Mouse (Mus musculus): ENCODE data around the gene Ets1.

Gene Ets1

GRCm38 (mm10) chr9:32745079-32745763 lies 109.2 kb downstream of the Ets1 start:
- Histone ChIP-seq H3K36me3 (ENCODE audit: control insufficient read depth, insufficient read depth, low read length, poor library complexity, severe bottlenecking) (peaks cover 30% of the 10 kb centered on the region), H3K27me3 (ENCODE audit: control insufficient read depth, insufficient read depth, low read length, poor library complexity, severe bottlenecking) (no peaks in the 10 kb centered on the region)
- peak; percentile 54 for DNase-seq (ENCODE audit: low read depth, low spot score)

GRCm38 (mm10) chr9:32745998-32746397 lies 110.0 kb downstream of the Ets1 start:
- peak; percentile 56 for DNase-seq (ENCODE audit: low read depth, low spot score)
- peaks cover 28% of the 10 kb centered on the region for H3K36me3 ChIP-seq (ENCODE audit: control insufficient read depth, insufficient read depth, low read length, poor library complexity, severe bottlenecking)
- H3K27me3 ChIP-seq (ENCODE audit: control insufficient read depth, insufficient read depth, low read length, poor library complexity, severe bottlenecking) = no peaks in the 10 kb centered on the region

- Histone ChIP-seq H3K27me3 (ENCODE audit: control insufficient read depth, insufficient read depth, low read length, poor library complexity, severe bottlenecking) (no peaks in the 10 kb centered on the region), H3K36me3 (ENCODE audit: control insufficient read depth, insufficient read depth, low read length, poor library complexity, severe bottlenecking) (peaks cover 28% of the 10 kb centered on the region)
- DNase-seq (ENCODE audit: low read depth, low spot score) = no peak
These were observed 110.6 kb downstream of the Ets1 start for GRCm38 (mm10) chr9:32746615-32747014.

GRCm38 (mm10) chr9:32747624-32748023 lies 111.6 kb downstream of the Ets1 start:
- DNase-seq (ENCODE audit: low read depth, low spot score) = peak; percentile 87
- Histone ChIP-seq H3K27me3 (ENCODE audit: control insufficient read depth, insufficient read depth, low read length, poor library complexity, severe bottlenecking) (no peaks in the 10 kb centered on the region), H3K36me3 (ENCODE audit: control insufficient read depth, insufficient read depth, low read length, poor library complexity, severe bottlenecking) (peaks cover 25% of the 10 kb centered on the region)

- no peak for DNase-seq (ENCODE audit: low read depth, low spot score)
- no peaks in the 10 kb centered on the region for H3K27me3 ChIP-seq (ENCODE audit: control insufficient read depth, insufficient read depth, low read length, poor library complexity, severe bottlenecking)
- peaks cover 24% of the 10 kb centered on the region for H3K36me3 ChIP-seq (ENCODE audit: control insufficient read depth, insufficient read depth, low read length, poor library complexity, severe bottlenecking)
These were observed 112.5 kb downstream of the Ets1 start for GRCm38 (mm10) chr9:32748552-32748951.

- H3K27me3 ChIP-seq (ENCODE audit: control insufficient read depth, insufficient read depth, low read length, poor library complexity, severe bottlenecking) = no peaks in the 10 kb centered on the region
- H3K36me3 ChIP-seq (ENCODE audit: control insufficient read depth, insufficient read depth, low read length, poor library complexity, severe bottlenecking) = peaks cover 25% of the 10 kb centered on the region
- peak; percentile 50 for DNase-seq (ENCODE audit: low read depth, low spot score)
These were observed 113.9 kb downstream of the Ets1 start for GRCm38 (mm10) chr9:32749721-32750480.

GRCm38 (mm10) chr9:32752602-32753001 lies 116.6 kb downstream of the Ets1 start:
- no peak for DNase-seq (ENCODE audit: low read depth, low spot score)
- Histone ChIP-seq H3K36me3 (ENCODE audit: control insufficient read depth, insufficient read depth, low read length, poor library complexity, severe bottlenecking) (peaks cover 34% of the 10 kb centered on the region), H3K27me3 (ENCODE audit: control insufficient read depth, insufficient read depth, low read length, poor library complexity, severe bottlenecking) (no peaks in the 10 kb centered on the region)

- no peak for DNase-seq (ENCODE audit: low read depth, low spot score)
- peaks cover 30% of the 10 kb centered on the region for H3K36me3 ChIP-seq (ENCODE audit: control insufficient read depth, insufficient read depth, low read length, poor library complexity, severe bottlenecking)
- H3K27me3 ChIP-seq (ENCODE audit: control insufficient read depth, insufficient read depth, low read length, poor library complexity, severe bottlenecking) = no peaks in the 10 kb centered on the region
These were observed 118.3 kb downstream of the Ets1 start for GRCm38 (mm10) chr9:32754311-32754710.

- peaks cover 27% of the 10 kb centered on the region for H3K36me3 ChIP-seq (ENCODE audit: control insufficient read depth, insufficient read depth, low read length, poor library complexity, severe bottlenecking)
- no peak for DNase-seq (ENCODE audit: low read depth, low spot score)
- H3K27me3 ChIP-seq (ENCODE audit: control insufficient read depth, insufficient read depth, low read length, poor library complexity, severe bottlenecking) = no peaks in the 10 kb centered on the region
These were observed 120.0 kb downstream of the Ets1 start for GRCm38 (mm10) chr9:32756002-32756401.

GRCm38 (mm10) chr9:32758280-32758905 lies 122.4 kb downstream of the Ets1 start:
- peak; percentile 3 for DNase-seq (ENCODE audit: low read depth, low spot score)
- Histone ChIP-seq H3K27me3 (ENCODE audit: control insufficient read depth, insufficient read depth, low read length, poor library complexity, severe bottlenecking) (no peaks in the 10 kb centered on the region), H3K36me3 (ENCODE audit: control insufficient read depth, insufficient read depth, low read length, poor library complexity, severe bottlenecking) (peaks cover 23% of the 10 kb centered on the region)

- no peaks in the 10 kb centered on the region for H3K27me3 ChIP-seq (ENCODE audit: control insufficient read depth, insufficient read depth, low read length, poor library complexity, severe bottlenecking)
- peak; percentile 11 for DNase-seq (ENCODE audit: low read depth, low spot score)
- peaks cover 8% of the 10 kb centered on the region; the same call in 1 of the 2 replicates for H3K36me3 ChIP-seq (ENCODE audit: control insufficient read depth, insufficient read depth, low read length, poor library complexity, severe bottlenecking)
These were observed 124.7 kb downstream of the Ets1 start for GRCm38 (mm10) chr9:32760649-32761157.

GRCm38 (mm10) chr9:32761326-32761725 lies 125.3 kb downstream of the Ets1 start:
- peaks cover 6% of the 10 kb centered on the region; the same call in 1 of the 2 replicates for H3K36me3 ChIP-seq (ENCODE audit: control insufficient read depth, insufficient read depth, low read length, poor library complexity, severe bottlenecking)
- H3K27me3 ChIP-seq (ENCODE audit: control insufficient read depth, insufficient read depth, low read length, poor library complexity, severe bottlenecking) = no peaks in the 10 kb centered on the region
- peak; percentile 10 for DNase-seq (ENCODE audit: low read depth, low spot score)

GRCm38 (mm10) chr9:32764374-32764773 lies 128.4 kb downstream of the Ets1 start:
- no peak for DNase-seq (ENCODE audit: low read depth, low spot score)
- Histone ChIP-seq H3K36me3 (ENCODE audit: control insufficient read depth, insufficient read depth, low read length, poor library complexity, severe bottlenecking) (no peaks in the 10 kb centered on the region), H3K27me3 (ENCODE audit: control insufficient read depth, insufficient read depth, low read length, poor library complexity, severe bottlenecking) (no peaks in the 10 kb centered on the region)

- no peak for DNase-seq (ENCODE audit: low read depth, low spot score)
These were observed 129.1 kb downstream of the Ets1 start for GRCm38 (mm10) chr9:32765123-32765522.

GRCm38 (mm10) chr9:32778866-32779265 lies 142.8 kb downstream of the Ets1 start:
- no peaks in the 10 kb centered on the region for H3K27me3 ChIP-seq (ENCODE audit: control insufficient read depth, insufficient read depth, low read length, poor library complexity, severe bottlenecking)
- no peaks in the 10 kb centered on the region for H3K36me3 ChIP-seq (ENCODE audit: control insufficient read depth, insufficient read depth, low read length, poor library complexity, severe bottlenecking)
- DNase-seq (ENCODE audit: low read depth, low spot score) = no peak

More at GRCm38 (mm10) chr9:32765123-32765522, 129.1 kb downstream of the Ets1 start:
- no peaks in the 10 kb centered on the region for H3K36me3 ChIP-seq (ENCODE audit: control insufficient read depth, insufficient read depth, low read length, poor library complexity, severe bottlenecking)
- no peaks in the 10 kb centered on the region for H3K27me3 ChIP-seq (ENCODE audit: control insufficient read depth, insufficient read depth, low read length, poor library complexity, severe bottlenecking)

Data from splenic B cell, adult 2 months (primary cell).